Mouse (Mus musculus): ENCODE measurements around the gene Batf3. TPM values are rescaled to one million over a fixed set of nuclear protein-coding genes. Genes with fewer than 3 reads are reported as not detected.

Gene Batf3
- polyA plus RNA-seq (2014; fragmentation: Nextera tagmentation; extraction: Ambion mirVana): 1.6 and 1.8 TPM in 2 replicates

DNA sequence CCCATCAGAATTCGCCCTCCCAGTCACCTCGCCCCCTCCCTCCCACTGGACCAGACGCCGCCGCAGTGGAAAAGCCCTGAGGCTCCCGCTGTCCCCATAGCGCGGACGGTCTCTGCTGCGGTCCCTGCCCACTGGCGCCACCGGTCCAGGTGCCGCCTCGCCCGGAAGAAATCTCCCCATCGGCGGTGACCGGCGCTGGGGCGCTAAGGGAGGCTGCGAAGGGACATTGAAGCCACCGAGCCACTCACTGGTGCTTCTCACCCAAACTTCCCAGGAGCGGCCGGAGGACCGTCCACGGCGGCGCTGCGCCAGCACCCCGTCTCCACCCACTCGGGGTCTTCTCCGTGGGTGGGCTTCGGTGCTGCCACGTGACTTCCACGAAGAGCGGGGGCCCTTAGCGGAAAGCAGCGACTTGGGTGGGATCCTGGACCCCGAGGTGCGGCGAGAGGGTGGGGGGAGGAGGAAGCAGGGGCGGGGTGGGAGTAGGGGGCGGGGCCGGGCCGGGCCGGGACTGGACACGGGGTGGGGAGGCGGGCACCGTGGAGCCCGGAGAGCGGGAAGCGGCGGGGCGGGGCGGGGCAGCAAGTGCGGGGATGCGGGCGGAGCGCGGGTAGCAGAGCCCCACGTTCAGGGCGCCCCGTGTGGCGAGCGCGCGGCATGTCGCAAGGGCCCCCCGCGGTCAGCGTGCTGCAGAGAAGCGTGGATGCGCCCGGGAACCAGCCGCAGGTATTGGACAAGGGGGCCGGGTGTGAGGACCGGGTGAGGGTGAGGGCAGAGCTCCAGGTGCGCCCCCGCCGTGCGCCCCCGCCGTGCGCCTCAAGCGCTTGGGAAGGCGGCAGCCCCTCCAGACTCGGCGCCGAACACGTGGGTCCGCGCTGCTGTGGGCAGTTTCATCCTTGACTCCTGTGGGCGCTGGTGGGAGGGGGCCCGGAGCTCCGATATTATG lies at the start of gene Batf3:
TSS of gene Batf3 (plus strand) at position 46 of the 946 bp plus-strand sequence.
- Histone ChIP-seq H3K27me3 (replicated peaks; ENCODE audit: control insufficient read depth, insufficient read depth, low read length) (peaks cover 14% of the 10 kb centered on the region; the same call in 1 of the 2 replicates), H3K4me1 (ENCODE audit: control insufficient read depth, insufficient read depth, low read length) (no peaks in the 10 kb centered on the region), H3K27ac (ENCODE audit: low read depth, low read length) (no peak within 1 kb of the TSS), H3K4me3 (ENCODE audit: low read depth, low read length) (peak within 1 kb of the TSS; percentile 37), H3K36me3 (ENCODE audit: control insufficient read depth, insufficient read depth, low read length) (no peaks in the 10 kb centered on the region), H3K4me2 (ENCODE audit: low read length) (peak within 1 kb of the TSS; percentile 76), H3K9ac (ENCODE audit: low read length) (peak within 1 kb of the TSS; percentile 40), H3K9me3 (replicated peaks; ENCODE audit: control insufficient read depth, low read length) (no peaks in the 10 kb centered on the region)
- 1% methylated on average over 82 of the region's 95 CpGs for WGBS
- DNase-seq (ENCODE audit: low spot score) (peak; percentile 50), ATAC-seq (peak; percentile 81)

DNA sequence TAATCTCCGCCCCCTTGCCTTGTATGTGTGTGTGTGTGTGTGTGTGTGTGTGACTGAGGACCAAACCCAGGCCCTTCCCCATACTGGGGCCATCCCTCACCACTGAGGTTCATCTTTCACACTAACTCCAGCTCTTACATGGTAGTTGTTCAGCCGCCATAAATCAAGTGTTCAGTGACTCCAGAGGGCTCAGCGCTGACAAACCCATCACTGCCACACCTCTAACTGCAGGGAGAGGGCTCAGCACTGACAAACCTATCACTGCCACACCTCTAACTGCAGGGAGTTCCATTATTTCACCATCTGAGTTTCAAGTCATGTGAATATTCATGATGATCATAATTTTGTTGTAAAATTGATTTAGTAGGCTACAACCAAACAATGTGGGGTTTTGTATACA lies 44.1 kb upstream of the Batf3 start:
- H3K4me1 ChIP-seq (ENCODE audit: control insufficient read depth, insufficient read depth, low read length): no peaks in the 10 kb centered on the region
- no peak for DNase-seq (ENCODE audit: low spot score)
- no peak for ATAC-seq

DNA sequence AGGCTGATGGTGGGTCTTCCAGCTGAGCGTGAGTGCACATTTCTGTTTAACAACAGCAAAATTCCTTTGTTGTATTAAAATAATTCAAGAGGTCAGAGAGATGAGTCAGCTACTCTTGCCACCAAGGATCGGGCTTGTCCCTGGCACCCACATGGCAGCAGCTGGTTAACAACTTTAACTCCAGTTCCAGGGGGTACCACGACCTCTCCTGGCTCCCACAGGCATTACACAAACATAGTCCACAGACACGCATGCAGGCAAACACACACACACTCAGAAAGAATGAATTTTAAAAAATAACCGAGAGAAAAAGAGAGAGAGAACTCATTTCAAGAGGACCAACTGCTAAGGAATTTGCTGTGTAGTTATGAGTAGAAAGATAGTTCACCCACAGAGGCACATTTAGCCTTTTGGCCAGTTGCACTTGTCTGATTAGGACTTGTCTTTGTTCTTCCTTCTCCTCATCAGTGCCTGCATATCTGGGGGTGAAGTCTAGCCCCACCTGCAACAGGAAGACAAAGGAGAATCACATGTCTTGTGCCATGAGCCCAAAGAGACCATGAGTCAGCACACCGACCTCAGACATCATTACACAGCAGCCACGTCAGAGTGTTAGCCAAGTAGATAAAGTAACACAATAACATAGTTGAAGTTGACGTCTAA lies 42.6 kb upstream of the Batf3 start:
- no peaks in the 10 kb centered on the region for H3K27me3 ChIP-seq (replicated peaks; ENCODE audit: control insufficient read depth, insufficient read depth, low read length)
- no peak for DNase-seq (ENCODE audit: low spot score)
- ATAC-seq: no peak
- no peak overlapping the region for H3K27ac ChIP-seq (ENCODE audit: low read depth, low read length)
- no peak overlapping the region for H3K9ac ChIP-seq (ENCODE audit: low read length)
- no peaks in the 10 kb centered on the region for H3K36me3 ChIP-seq (ENCODE audit: control insufficient read depth, insufficient read depth, low read length)
- no peak overlapping the region for H3K4me3 ChIP-seq (ENCODE audit: low read depth, low read length)
- no peak overlapping the region for H3K4me2 ChIP-seq (ENCODE audit: low read length)
- H3K9me3 ChIP-seq (replicated peaks; ENCODE audit: control insufficient read depth, low read length): no peaks in the 10 kb centered on the region
- 74% methylated on average over 8 of the region's 8 CpGs for WGBS
- no peaks in the 10 kb centered on the region for H3K4me1 ChIP-seq (ENCODE audit: control insufficient read depth, insufficient read depth, low read length)

More for the DNA sequence above, 44.1 kb upstream of the Batf3 start:
- Histone ChIP-seq H3K27ac (ENCODE audit: low read depth, low read length) (no peak overlapping the region), H3K27me3 (replicated peaks; ENCODE audit: control insufficient read depth, insufficient read depth, low read length) (no peaks in the 10 kb centered on the region), H3K9ac (ENCODE audit: low read length) (no peak overlapping the region), H3K4me2 (ENCODE audit: low read length) (no peak overlapping the region), H3K9me3 (replicated peaks; ENCODE audit: control insufficient read depth, low read length) (no peaks in the 10 kb centered on the region), H3K36me3 (ENCODE audit: control insufficient read depth, insufficient read depth, low read length) (no peaks in the 10 kb centered on the region), H3K4me3 (ENCODE audit: low read depth, low read length) (no peak overlapping the region)
- 96% methylated on average over 3 of the region's 3 CpGs for WGBS

DNA sequence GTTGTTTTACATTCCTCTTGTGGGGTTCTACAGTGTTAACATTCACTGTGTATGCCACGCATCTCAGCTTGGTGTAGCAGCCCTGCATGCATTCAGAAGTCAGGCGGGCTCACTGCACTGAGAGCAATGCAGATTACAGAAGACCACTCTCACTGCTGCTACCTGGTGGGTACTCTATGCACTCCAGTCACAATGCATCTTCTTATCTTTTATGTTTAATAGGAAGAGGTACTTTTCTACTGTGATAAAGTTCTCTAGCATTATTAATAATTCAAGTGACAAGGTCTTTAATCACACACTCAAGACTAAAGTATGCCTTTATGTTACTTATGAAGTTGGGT lies 42.1 kb upstream of the Batf3 start:
- no peak overlapping the region for H3K4me3 ChIP-seq (ENCODE audit: low read depth, low read length)
- H3K9ac ChIP-seq (ENCODE audit: low read length): no peak overlapping the region
- no peaks in the 10 kb centered on the region for H3K9me3 ChIP-seq (replicated peaks; ENCODE audit: control insufficient read depth, low read length)
- no peak overlapping the region for H3K4me2 ChIP-seq (ENCODE audit: low read length)
- no peaks in the 10 kb centered on the region for H3K27me3 ChIP-seq (replicated peaks; ENCODE audit: control insufficient read depth, insufficient read depth, low read length)
- no peaks in the 10 kb centered on the region for H3K4me1 ChIP-seq (ENCODE audit: control insufficient read depth, insufficient read depth, low read length)
- ATAC-seq (no peak), DNase-seq (ENCODE audit: low spot score) (no peak)
- no peak overlapping the region for H3K27ac ChIP-seq (ENCODE audit: low read depth, low read length)
- 58% methylated on average over 2 of the region's 2 CpGs for WGBS
- no peaks in the 10 kb centered on the region for H3K36me3 ChIP-seq (ENCODE audit: control insufficient read depth, insufficient read depth, low read length)

DNA sequence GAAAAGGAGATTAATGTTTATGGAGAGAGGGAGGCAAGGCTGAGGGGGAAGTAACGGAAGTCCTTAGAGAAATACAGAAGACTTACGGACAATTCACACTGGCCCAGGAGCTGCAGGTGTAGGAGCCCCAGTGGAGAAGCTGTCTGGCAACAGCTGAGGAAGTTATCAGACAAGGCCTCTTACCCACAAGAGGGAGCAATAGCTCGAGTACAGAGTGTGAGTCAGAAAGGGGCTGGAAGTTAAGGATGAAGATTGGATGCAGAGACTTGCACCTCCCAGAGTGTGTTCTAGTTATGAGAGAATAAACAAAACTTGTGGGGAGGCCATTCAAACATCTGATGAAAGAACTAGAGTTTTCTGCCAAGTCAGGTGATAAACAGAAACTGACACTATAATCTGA lies 40.2 kb upstream of the Batf3 start:
- no peak overlapping the region for H3K9ac ChIP-seq (ENCODE audit: low read length)
- no peaks in the 10 kb centered on the region for H3K36me3 ChIP-seq (ENCODE audit: control insufficient read depth, insufficient read depth, low read length)
- 68% methylated on average over 3 of the region's 3 CpGs for WGBS
- no peaks in the 10 kb centered on the region for H3K27me3 ChIP-seq (replicated peaks; ENCODE audit: control insufficient read depth, insufficient read depth, low read length)
- ATAC-seq (no peak), DNase-seq (ENCODE audit: low spot score) (no peak)
- no peak overlapping the region for H3K4me2 ChIP-seq (ENCODE audit: low read length)
- H3K9me3 ChIP-seq (replicated peaks; ENCODE audit: control insufficient read depth, low read length): no peaks in the 10 kb centered on the region
- H3K4me3 ChIP-seq (ENCODE audit: low read depth, low read length): no peak overlapping the region
- H3K4me1 ChIP-seq (ENCODE audit: control insufficient read depth, insufficient read depth, low read length): no peaks in the 10 kb centered on the region
- H3K27ac ChIP-seq (ENCODE audit: low read depth, low read length): no peak overlapping the region

DNA sequence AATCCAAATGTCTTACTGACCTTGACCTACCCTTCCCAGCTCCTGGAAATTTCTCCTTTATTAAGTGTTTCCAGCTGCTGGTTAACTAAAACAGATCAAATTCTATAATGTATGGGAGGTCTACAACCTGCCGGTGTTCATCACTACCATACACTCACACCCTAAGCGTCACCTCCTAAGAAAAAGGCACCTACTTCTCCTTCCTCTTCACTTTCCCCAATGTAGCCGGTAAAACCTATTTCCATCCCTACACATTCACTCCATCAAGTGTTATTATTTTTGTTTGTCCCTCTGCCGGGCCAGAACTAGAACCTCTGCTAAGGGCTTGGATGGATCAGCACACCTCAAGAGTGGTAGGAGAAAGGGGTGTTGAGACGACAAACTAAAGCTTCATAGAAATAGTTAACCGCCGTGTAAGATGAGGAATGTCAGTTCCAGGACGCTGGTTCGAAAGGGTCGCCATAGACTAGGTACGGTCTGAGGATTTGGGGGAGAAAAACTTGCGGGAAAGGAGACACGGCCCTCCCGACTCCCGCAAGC lies 35.3 kb upstream of the Batf3 start:
- peak overlapping the region; percentile 56 for H3K4me2 ChIP-seq (ENCODE audit: low read length)
- H3K27ac ChIP-seq (ENCODE audit: low read depth, low read length): no peak overlapping the region
- DNase-seq (ENCODE audit: low spot score) (no peak), ATAC-seq (no peak; the same call in 1 of the 2 replicates)
- H3K9me3 ChIP-seq (replicated peaks; ENCODE audit: control insufficient read depth, low read length): no peaks in the 10 kb centered on the region
- H3K4me3 ChIP-seq (ENCODE audit: low read depth, low read length): peak overlapping the region; percentile 74
- 7% methylated on average over 15 of the region's 15 CpGs for WGBS
- H3K36me3 ChIP-seq (ENCODE audit: control insufficient read depth, insufficient read depth, low read length): peaks cover 10% of the 10 kb centered on the region; the same call in 1 of the 2 replicates
- H3K4me1 ChIP-seq (ENCODE audit: control insufficient read depth, insufficient read depth, low read length): peaks cover 9% of the 10 kb centered on the region; the same call in 1 of the 2 replicates
- H3K9ac ChIP-seq (ENCODE audit: low read length): peak overlapping the region; percentile 69
- H3K27me3 ChIP-seq (replicated peaks; ENCODE audit: control insufficient read depth, insufficient read depth, low read length): no peaks in the 10 kb centered on the region

DNA sequence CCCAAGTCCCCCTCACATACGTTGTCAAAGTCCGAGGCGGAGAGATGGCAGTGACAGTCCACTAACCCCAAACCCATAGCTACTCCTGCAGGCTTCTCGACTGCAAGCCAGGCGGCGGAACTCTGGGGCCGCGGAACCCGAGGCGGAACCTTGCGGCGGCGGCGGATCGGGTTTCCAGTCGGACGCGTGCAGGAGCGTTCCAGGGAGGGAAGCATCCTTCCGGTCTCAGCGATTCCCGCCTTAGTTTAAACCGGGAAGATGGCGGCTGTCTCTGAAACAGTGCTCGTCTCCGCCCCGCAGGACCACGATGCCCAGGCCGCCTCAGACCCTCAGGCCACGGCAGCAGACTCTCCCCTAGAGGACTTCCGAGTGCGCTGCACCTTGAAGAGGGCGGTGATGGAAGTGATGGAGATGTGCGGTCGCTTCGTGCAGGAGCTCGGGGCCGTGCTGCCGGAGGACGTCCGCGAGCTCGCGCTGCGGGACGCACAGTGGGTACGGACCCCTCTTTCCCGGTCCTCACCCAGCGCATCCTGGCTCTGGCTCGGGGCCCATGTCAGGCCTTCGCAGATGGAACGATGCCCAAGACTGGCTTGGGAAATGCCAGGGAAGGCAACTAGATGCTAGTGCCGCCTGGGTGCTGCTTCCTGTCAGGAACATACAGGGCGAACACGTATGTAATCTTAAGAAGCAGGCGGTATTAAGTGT lies 34.7 kb upstream of the Batf3 start, which contains the start of the genes Tatdn3 and Nsl1:
TSS of gene Tatdn3 (minus strand) at position 152 of the 705 bp plus-strand sequence.
TSS of gene Nsl1 (plus strand) at position 232 of the 705 bp plus-strand sequence.
- Histone ChIP-seq H3K4me1 (ENCODE audit: control insufficient read depth, insufficient read depth, low read length) (peaks cover 9% of the 10 kb centered on the region; the same call in 1 of the 2 replicates), H3K36me3 (ENCODE audit: control insufficient read depth, insufficient read depth, low read length) (peaks cover 14% of the 10 kb centered on the region; the same call in 1 of the 2 replicates), H3K27ac (ENCODE audit: low read depth, low read length) (peak within 1 kb of the TSS; percentile 48; the same call in 1 of the 2 replicates), H3K9me3 (replicated peaks; ENCODE audit: control insufficient read depth, low read length) (no peaks in the 10 kb centered on the region), H3K9ac (ENCODE audit: low read length) (peak within 1 kb of the TSS; percentile 71), H3K27me3 (replicated peaks; ENCODE audit: control insufficient read depth, insufficient read depth, low read length) (no peaks in the 10 kb centered on the region), H3K4me3 (ENCODE audit: low read depth, low read length) (peak within 1 kb of the TSS; percentile 74), H3K4me2 (ENCODE audit: low read length) (peak within 1 kb of the TSS; percentile 79)
- DNase-seq (ENCODE audit: low spot score) (peak; percentile 91), ATAC-seq (peak; percentile 96)
- under 1% methylated on average over 56 of the region's 56 CpGs for WGBS

DNA sequence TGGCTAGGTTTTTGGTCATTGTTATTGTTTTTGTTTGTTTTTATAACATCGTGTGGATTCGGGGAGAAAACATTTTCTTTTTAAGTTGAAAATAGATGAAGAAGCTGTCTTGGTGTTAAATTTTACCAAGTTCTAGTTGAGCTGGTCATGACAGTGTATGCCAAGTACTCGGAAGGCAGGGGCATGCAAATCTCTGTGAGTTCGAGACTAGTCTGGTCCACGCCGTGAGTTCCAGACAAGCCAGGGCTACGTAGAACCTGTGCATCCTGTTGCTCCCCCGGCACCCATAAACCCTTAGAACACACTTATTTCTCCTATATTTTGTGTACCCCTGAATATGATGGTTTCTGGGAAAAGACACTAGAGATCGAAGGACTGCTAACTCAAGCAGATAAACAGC lies 33.9 kb upstream of the Batf3 start:
- Histone ChIP-seq H3K4me1 (ENCODE audit: control insufficient read depth, insufficient read depth, low read length) (peaks cover 9% of the 10 kb centered on the region; the same call in 1 of the 2 replicates), H3K4me3 (ENCODE audit: low read depth, low read length) (peak overlapping the region; percentile 74), H3K36me3 (ENCODE audit: control insufficient read depth, insufficient read depth, low read length) (peaks cover 21% of the 10 kb centered on the region; the same call in 1 of the 2 replicates), H3K27ac (ENCODE audit: low read depth, low read length) (no peak overlapping the region), H3K27me3 (replicated peaks; ENCODE audit: control insufficient read depth, insufficient read depth, low read length) (no peaks in the 10 kb centered on the region), H3K9me3 (replicated peaks; ENCODE audit: control insufficient read depth, low read length) (no peaks in the 10 kb centered on the region), H3K9ac (ENCODE audit: low read length) (peak overlapping the region; percentile 71; the same call in 1 of the 2 replicates), H3K4me2 (ENCODE audit: low read length) (peak overlapping the region; percentile 79)
- no peak for DNase-seq (ENCODE audit: low spot score)
- 65% methylated on average over 9 of the region's 9 CpGs for WGBS
- no peak for ATAC-seq

Measured in forebrain, embryonic 14.5 days (tissue).